Mouse (Mus musculus) left cerebral cortex, adult 8-10 months (tissue): ENCODE measurements around the gene Apoc4. TPM values are rescaled to one million over a fixed set of nuclear protein-coding genes. Genes with fewer than 3 reads are reported as not detected.
"Not testable (repeated sequence)": the region's sequence is repeated elsewhere in the genome, so short reads cannot be mapped to it uniquely, and the experiment has no call there.

Source experiments
- DNase-seq, 2 experiments: peaks; one replicate each; pipeline ENCODE4 v3.0.0; 2022; ENCODE audit warnings: low spot score in 2 of 2
- total RNA-seq, 4 experiments: library from RNA; stranded (reverse); gene quantifications; 2 replicates each; pipeline ENCODE4 v1.2.4; 2022

Apoc4 gene
- total RNA-seq, 4 experiments from 2014 or later, result 0.81 TPM; not detected in 3

DNA sequence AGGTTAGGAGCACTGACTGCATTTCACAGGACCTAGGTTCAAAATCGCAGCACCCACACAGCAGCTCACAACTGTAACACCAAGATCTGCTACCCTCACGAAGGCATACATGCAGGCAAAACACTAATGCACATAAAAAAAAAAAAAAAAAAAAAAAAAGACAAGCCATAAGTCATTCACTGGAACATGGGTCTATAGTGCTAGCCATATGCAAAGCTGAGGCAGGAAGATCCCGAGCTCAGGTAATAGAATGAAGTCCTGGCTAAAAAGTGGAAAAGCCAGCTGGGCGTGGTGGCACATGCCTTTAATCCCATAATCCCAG, 18.5 kb upstream of the Apoc4 start:
- DNase-seq, result no peak

DNA sequence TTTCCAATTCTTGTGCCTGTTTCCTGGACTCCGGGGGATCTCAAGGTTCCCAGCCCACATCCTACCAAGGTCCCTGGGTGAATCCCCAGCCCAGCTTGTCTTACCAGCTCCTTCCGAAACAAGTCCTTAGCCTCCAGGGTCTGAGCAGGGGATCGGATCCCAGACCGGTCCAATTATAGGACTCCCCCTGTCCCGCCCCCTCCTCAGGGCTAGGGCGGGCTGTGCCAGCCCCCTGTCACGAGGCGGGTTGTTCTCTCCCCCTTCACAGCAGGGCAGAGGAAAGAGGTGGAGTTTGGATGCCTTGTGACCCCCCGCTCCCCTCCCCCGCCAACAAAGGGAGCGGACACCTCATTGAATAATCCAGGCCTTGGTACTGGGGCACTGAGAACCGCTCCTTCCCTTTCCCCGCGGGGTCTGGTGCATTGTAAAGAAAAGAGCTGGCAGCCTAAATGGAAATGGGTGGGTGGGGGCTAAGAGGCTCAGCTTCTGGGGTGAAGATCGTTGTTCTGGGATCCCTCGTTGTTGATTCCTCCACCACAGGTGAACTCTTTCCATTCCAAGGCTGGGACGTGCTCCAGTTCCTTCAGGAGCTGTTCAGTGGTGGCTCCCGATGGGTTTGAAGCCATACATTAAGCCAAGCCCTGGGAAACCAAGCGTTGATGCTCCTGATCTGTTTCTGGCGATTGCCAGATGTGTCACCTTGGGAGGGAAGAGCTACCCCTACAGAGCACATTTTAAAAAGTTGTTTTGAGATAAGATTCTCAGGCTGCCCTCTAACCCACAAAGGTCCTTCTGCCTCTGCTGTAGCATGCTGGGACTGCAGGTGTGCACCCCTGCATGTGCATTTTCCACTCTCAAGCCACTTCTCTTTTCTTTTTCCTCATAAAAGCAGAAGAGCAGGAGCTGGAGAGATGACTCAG, 17.9 kb upstream of the Apoc4 start, which contains the start of gene Apoe:
Apoe (minus strand) TSS at position 282 of the 920 bp plus-strand sequence.
- DNase-seq, result peak; percentile 52 to 71

GRCm38 (mm10) chr7:19697949-19698906, 16.9 kb upstream of the Apoc4 start:
- no peak for DNase-seq

GRCm38 (mm10) chr7:19696336-19696873, 15.1 kb upstream of the Apoc4 start:
- no peak for DNase-seq

GRCm38 (mm10) chr7:19695881-19696280, 14.6 kb upstream of the Apoc4 start:
- DNase-seq, result no peak

DNA sequence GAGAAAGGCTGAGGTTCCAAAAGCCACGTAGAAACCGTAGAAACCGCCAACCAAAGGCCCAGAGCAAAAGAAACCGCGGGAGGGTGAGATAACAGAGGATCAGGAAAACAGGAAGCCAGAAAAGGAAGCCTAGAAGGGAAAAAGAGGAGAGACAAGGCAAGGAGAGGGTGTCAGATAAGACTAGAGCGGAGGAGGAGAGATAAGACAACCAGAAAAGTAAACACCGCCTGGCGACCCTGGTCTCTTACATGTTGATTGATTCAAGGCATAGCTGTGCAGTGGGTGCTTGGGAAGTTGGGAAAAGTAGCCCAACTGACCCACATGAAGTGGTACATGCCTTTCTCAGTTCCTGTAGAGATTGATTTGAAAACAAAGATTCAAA, 13.9 kb upstream of the Apoc4 start:
- no peak for DNase-seq

DNA sequence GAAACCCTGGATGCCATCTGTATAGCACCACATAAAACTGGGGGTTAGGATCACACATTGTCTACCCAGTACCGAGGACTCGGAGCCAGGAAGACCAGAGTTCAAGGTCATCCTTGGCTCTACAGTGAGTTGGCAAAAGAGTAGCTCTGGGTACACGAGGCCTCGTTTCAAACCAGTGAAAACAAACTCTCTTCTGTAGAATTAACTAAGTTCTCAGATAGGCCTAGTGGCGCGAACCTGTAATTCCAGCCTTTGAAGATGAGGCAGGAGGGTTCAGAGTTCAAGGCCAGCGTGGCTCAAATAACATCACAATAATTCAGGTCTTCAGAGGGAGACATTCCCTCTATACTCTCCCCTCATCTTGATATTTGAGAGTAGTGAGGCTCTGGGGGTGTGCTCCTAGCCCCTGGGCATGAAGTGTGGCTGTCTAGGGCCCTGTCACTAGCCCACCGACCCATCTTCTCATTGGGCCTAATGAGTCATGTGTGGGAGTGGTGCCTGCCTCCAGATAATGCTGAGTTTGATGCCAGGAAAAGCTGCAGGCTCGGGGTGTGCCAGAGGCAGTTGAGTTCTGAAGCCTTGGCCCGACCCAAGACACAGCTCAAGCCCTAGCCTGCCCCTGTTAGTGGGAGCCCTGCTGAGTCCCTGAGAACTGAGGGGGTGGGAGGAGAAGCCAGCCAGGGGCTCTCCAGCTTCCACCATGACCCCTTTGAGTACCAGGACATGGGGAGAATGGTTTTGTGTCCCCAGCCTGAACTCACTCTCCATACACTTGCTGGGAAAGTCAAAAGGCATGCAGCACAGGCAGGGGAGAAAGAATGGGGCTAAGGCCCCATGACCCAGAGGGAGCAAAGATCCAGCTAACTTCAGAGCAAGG, 13.3 kb upstream of the Apoc4 start:
- DNase-seq, result no peak

GRCm38 (mm10) chr7:19693421-19693820, 12.1 kb upstream of the Apoc4 start:
- peak in 1 of 2 experiments; percentile 67 for DNase-seq

GRCm38 (mm10) chr7:19691873-19692865, 10.9 kb upstream of the Apoc4 start, which contains the start of gene Apoc1:
Gene Apoc1 (minus strand): TSS chr7:19692660.
- no peak for DNase-seq

- DNase-seq, result no peak
Measured at GRCm38 (mm10) chr7:19691434-19691833, 10.2 kb upstream of the Apoc4 start.

DNA sequence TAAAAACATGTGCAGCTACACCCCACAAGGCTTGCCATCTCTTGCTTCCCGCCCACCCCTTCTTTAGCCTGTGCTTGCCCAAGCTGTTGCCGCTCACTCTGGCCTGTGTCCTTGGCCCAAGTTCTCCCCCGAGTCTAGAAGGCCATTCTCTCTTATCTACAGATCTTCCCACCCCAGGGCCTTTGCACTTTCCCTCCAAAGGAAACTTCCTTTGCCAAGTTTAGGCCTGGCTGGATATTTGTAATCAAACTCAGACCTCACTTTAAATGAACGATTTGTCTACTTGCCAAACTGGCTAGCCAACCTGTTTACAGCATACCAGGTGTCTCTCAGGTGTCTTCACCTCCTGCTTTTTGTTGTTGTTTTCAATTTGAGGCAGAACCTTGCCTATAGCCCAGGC, 9.6 kb upstream of the Apoc4 start:
- no peak for DNase-seq

DNA sequence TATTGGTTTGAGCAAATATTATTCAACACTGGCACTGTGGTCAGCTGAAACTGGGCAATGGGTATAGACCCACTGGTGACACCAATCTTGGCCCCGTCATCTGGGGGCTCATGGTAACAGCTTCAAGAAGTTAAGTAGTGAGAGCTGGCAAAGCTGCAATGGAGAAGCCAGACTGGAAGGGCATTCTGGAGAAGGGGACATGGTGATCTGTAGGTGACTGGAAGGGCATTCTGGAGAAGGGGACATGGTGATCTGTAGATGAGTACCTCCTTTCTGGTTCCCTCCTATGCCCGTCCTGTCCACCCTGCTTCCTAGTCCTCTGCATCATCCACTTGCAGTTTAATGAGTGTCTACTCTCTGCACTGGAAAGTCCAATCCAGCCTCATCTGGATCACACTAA, 7.3 kb upstream of the Apoc4 start:
- no peak for DNase-seq

DNA sequence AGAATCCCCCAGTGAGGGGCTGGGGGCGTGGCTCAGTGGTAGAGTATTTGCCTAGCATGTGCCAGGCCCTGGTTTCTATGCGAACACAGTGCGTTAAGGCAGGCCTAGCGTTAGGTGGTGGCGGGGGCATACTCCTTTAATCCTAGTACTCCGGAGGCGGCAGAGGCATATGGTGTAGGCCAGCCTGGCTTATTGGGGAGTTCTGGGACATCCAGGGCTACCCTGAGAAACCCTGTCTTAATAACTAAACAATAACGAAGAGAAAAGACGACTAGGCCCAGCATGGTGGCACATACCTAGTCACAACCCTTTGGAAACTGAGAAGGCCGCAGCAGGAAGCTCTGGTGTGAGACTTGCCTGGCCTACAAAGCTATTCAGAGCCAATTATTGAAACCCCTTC, 6.8 kb upstream of the Apoc4 start:
- no peak for DNase-seq

DNA sequence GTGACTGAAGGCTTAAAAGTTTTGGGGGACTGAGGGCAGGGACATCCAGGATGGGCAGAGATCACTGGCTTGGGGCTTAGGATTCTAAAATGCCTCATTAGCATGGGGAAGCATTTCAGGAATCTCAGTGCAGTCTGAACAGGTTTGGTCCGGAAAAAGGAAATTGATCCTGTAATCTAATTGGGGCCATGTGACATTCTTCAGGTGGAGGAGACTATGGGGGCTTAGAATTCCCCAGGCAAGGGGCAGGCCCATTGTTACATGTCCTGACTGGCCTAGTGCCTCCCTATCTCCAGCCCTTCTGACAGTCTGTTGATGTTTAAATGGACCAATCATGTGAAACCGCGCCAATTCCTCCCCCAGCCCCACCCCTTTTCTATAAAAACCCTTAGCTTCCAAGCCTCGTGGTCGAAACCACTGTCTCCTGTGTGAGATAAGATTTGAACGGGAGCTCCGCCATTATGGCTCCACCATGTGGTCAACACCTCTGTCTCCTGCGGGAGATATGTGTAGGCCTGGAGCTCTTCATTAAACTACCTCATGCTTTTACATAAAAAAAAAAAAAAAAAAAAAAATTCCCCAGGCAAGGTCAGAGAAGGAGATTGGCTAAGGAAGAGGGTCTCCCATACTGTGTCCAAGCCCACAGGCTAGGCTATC, 5.8 kb upstream of the Apoc4 start:
- DNase-seq, result not testable (repeated sequence)

- no peak for DNase-seq
Measured at GRCm38 (mm10) chr7:19686521-19686920, 5.2 kb upstream of the Apoc4 start.

DNA sequence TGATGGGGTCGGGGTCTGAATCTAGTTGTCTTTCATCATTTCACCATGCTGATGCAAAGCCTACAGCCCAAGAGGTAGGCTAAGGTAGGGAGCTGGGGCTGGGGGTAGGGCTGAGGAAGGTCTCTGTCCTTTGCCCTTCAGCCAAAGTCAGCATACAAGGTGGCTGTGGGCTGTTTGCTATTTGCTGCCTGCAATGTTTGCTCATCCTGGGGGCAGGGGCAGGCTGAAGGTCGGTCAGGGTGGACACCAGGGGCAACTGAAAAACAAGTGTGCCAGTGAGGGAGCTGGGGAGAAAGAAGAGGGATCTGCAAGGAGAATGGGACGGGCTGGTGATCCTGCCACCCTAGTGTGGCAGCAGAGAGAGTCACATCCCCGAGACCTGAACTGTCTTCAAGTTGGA, 4.1 kb upstream of the Apoc4 start:
- DNase-seq, result no peak

GRCm38 (mm10) chr7:19683771-19684201, 2.5 kb upstream of the Apoc4 start:
- no peak for DNase-seq

DNA sequence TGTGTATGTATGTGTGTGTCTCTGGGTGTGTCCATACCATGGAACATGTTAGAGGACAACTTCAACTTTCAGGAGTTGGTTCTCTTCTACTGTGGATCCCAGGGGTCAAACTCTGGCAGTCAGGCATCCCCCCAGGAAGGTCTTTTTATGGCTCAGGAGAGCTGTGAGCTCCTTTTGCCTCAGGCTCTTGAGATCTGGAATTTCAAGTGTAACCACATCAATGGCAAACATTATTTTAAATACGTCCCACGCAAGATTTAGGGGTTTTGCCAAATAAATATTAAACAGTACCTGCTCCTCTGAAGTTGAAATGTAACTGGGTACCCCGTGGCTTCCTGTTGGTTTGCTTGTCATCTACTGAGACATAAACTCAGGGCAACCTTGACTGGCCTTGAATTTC, 1.7 kb upstream of the Apoc4 start:
- no peak for DNase-seq

- no peak for DNase-seq
Measured at GRCm38 (mm10) chr7:19680702-19681101, 577 bp downstream of the Apoc4 start.
